Mouse (Mus musculus): ENCODE results near the gene Bmp2k.

DNA sequence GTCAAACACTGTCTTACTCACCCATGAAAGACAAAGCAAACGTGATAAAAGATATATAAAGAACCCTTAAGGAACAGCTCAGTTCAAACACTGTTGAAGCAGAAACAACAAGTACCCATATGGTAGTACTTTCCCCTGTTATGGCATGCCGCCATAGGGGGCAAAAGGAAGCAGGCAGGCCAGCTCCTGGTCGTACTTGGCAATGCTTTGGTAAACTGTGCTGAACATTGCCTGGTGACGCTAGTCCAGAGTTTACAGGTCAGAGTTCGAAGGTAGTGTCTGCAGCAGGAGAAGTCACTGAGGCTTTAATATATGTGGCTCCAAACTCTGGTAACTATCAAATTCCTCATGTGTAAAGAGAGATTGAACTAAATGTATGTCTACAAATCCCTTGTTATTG is 81.2 kb downstream of the Bmp2k start:
- TF ChIP-seq POLR2A (IDR thresholded peaks at IDR 0.05; ENCODE audit: control insufficient read depth, low read depth, low read length) (no peak), CTCF (IDR thresholded peaks at IDR 0.05; ENCODE audit: control insufficient read depth, insufficient read depth, insufficient replicate concordance, low read depth, low read length) (no peak)
